Mouse (Mus musculus): Measurements from ENCODE around the gene Atp8b5. TPM values are rescaled to one million over a fixed set of nuclear protein-coding genes. Genes with fewer than 3 reads are reported as not detected.

Gene Atp8b5
- under 1 TPM in 1 of 2 experiments, not detected in 1; 0.06 TPM for total RNA-seq (2021)
- long read RNA-seq, experiment 1 = 0 reads
- long read RNA-seq, experiment 2 = 0 reads

- DNase-seq = peak; percentile 85
- intact Hi-C loops (cut with DNase I) = loop anchor here (1.0 to 2.0 kb wide), 2 partner anchors 114 to 153 kb away; partner anchors contain the start of gene Rusc2
- Histone ChIP-seq H3K27ac (no peak within 1 kb of the TSS), H3K4me3 (peak within 1 kb of the TSS; percentile 64)
- TF ChIP-seq CTCF (IDR thresholded peaks at IDR 0.05) = peak; percentile 85
Observed at GRCm38 (mm10) chr4:43266623-43267322, at the start of gene Atp8b5. Atp8b5 (plus strand) TSS chr4:43267159.

- intact Hi-C loops (cut with DNase I) = no loop called here
- DNase-seq = no peak
- Histone ChIP-seq H3K4me3 (no peak overlapping the region), H3K27ac (no peak overlapping the region)
- no peak for TF ChIP-seq CTCF (IDR thresholded peaks at IDR 0.05)
Observed at GRCm38 (mm10) chr4:43217997-43218396, 49.0 kb upstream of the Atp8b5 start.

GRCm38 (mm10) chr4:43231821-43232220 lies 35.1 kb upstream of the Atp8b5 start:
- intact Hi-C loops (cut with DNase I) = no loop called here
- no peak for DNase-seq
- no peak for TF ChIP-seq CTCF (IDR thresholded peaks at IDR 0.05)
- Histone ChIP-seq H3K4me3 (no peak overlapping the region), H3K27ac (no peak overlapping the region)

- Histone ChIP-seq H3K27ac (no peak overlapping the region), H3K4me3 (no peak overlapping the region)
- intact Hi-C loops (cut with DNase I) = no loop called here
- TF ChIP-seq CTCF (IDR thresholded peaks at IDR 0.05) = no peak
- DNase-seq = no peak
Observed at GRCm38 (mm10) chr4:43232985-43233384, 34.0 kb upstream of the Atp8b5 start.

- H3K27ac ChIP-seq = no peak overlapping the region
- no peak for DNase-seq
- intact Hi-C loops (cut with DNase I) = no loop called here
Observed at GRCm38 (mm10) chr4:43233489-43233888, 33.5 kb upstream of the Atp8b5 start.

GRCm38 (mm10) chr4:43236898-43237297 lies 30.1 kb upstream of the Atp8b5 start:
- intact Hi-C loops (cut with DNase I) = no loop called here
- Histone ChIP-seq H3K27ac (no peak overlapping the region), H3K4me3 (no peak overlapping the region)
- no peak for TF ChIP-seq CTCF (IDR thresholded peaks at IDR 0.05)
- DNase-seq = no peak

More at GRCm38 (mm10) chr4:43233489-43233888, 33.5 kb upstream of the Atp8b5 start:
- no peak for TF ChIP-seq CTCF (IDR thresholded peaks at IDR 0.05)
- H3K4me3 ChIP-seq = no peak overlapping the region

GRCm38 (mm10) chr4:43240716-43241115 lies 26.2 kb upstream of the Atp8b5 start:
- DNase-seq = no peak
- Histone ChIP-seq H3K27ac (no peak overlapping the region), H3K4me3 (no peak overlapping the region)
- no peak for TF ChIP-seq CTCF (IDR thresholded peaks at IDR 0.05)
- intact Hi-C loops (cut with DNase I) = no loop called here

GRCm38 (mm10) chr4:43244022-43244421 lies 22.9 kb upstream of the Atp8b5 start:
- intact Hi-C loops (cut with DNase I) = no loop called here
- H3K4me3 ChIP-seq = no peak overlapping the region
- TF ChIP-seq CTCF (IDR thresholded peaks at IDR 0.05) = peak; percentile 34; the same call in 1 of the 2 replicates
- no peak overlapping the region for H3K27ac ChIP-seq
- no peak for DNase-seq

- intact Hi-C loops (cut with DNase I) = no loop called here
- no peak for DNase-seq
- no peak for TF ChIP-seq CTCF (IDR thresholded peaks at IDR 0.05)
- H3K27ac ChIP-seq = no peak overlapping the region
- no peak overlapping the region for H3K4me3 ChIP-seq
Observed at GRCm38 (mm10) chr4:43245776-43246175, 21.2 kb upstream of the Atp8b5 start.

GRCm38 (mm10) chr4:43248026-43248425 lies 18.9 kb upstream of the Atp8b5 start:
- H3K27ac ChIP-seq = no peak overlapping the region
- TF ChIP-seq CTCF (IDR thresholded peaks at IDR 0.05) = no peak
- H3K4me3 ChIP-seq = no peak overlapping the region
- DNase-seq = no peak
- intact Hi-C loops (cut with DNase I) = no loop called here

GRCm38 (mm10) chr4:43248909-43249308 lies 18.1 kb upstream of the Atp8b5 start:
- Histone ChIP-seq H3K27ac (no peak overlapping the region), H3K4me3 (no peak overlapping the region)
- intact Hi-C loops (cut with DNase I) = no loop called here
- TF ChIP-seq CTCF (IDR thresholded peaks at IDR 0.05) = no peak
- DNase-seq = no peak

- intact Hi-C loops (cut with DNase I) = no loop called here
- H3K27ac ChIP-seq = no peak overlapping the region
- DNase-seq = no peak
- TF ChIP-seq CTCF (IDR thresholded peaks at IDR 0.05) = no peak
- no peak overlapping the region for H3K4me3 ChIP-seq
Observed at GRCm38 (mm10) chr4:43251269-43251668, 15.7 kb upstream of the Atp8b5 start.

GRCm38 (mm10) chr4:43257040-43257439 lies 9.9 kb upstream of the Atp8b5 start:
- Histone ChIP-seq H3K27ac (no peak overlapping the region), H3K4me3 (no peak overlapping the region)
- no peak; the same call in 1 of the 2 replicates for TF ChIP-seq CTCF (IDR thresholded peaks at IDR 0.05)
- intact Hi-C loops (cut with DNase I) = no loop called here
- no peak for DNase-seq

GRCm38 (mm10) chr4:43258556-43258955 lies 8.4 kb upstream of the Atp8b5 start:
- intact Hi-C loops (cut with DNase I) = no loop called here
- Histone ChIP-seq H3K27ac (no peak overlapping the region), H3K4me3 (no peak overlapping the region)
- DNase-seq = no peak
- no peak for TF ChIP-seq CTCF (IDR thresholded peaks at IDR 0.05)

Data from gastrocnemius, adult 2 months (tissue).